Mouse (Mus musculus): ENCODE results near the gene Natd1.
"Not testable (repeated sequence)": the region's sequence is repeated elsewhere in the genome, so short reads cannot be mapped to it uniquely, and the experiment has no call there.

The Natd1 gene

GRCm38 (mm10) chr11:60886986-60887385, 27.6 kb downstream of the Natd1 start:
- not testable (repeated sequence) for DNase-seq

GRCm38 (mm10) chr11:60882386-60882785, 32.2 kb downstream of the Natd1 start:
- DNase-seq: no peak

- no peak for DNase-seq
These were observed 34.0 kb downstream of the Natd1 start for GRCm38 (mm10) chr11:60880559-60880958.

GRCm38 (mm10) chr11:60879423-60879822, 35.1 kb downstream of the Natd1 start:
- peak; percentile 37 for DNase-seq

- DNase-seq: peak; percentile 98
These were observed 35.8 kb downstream of the Natd1 start, which contains the start of gene Tmem11 for GRCm38 (mm10) chr11:60878675-60879294. TSS of gene Tmem11 (minus strand) at chr11:60879272.

GRCm38 (mm10) chr11:60878056-60878612, 36.4 kb downstream of the Natd1 start:
- no peak for DNase-seq

- DNase-seq: no peak
These were observed 41.4 kb downstream of the Natd1 start for GRCm38 (mm10) chr11:60873101-60873500.

GRCm38 (mm10) chr11:60871409-60871808, 43.1 kb downstream of the Natd1 start:
- DNase-seq: no peak

- DNase-seq: not testable (repeated sequence)
These were observed 45.1 kb downstream of the Natd1 start for GRCm38 (mm10) chr11:60869471-60869870.

- no peak for DNase-seq
These were observed 46.6 kb downstream of the Natd1 start for GRCm38 (mm10) chr11:60867904-60868303.

- no peak for DNase-seq
These were observed 47.1 kb downstream of the Natd1 start for GRCm38 (mm10) chr11:60867456-60867855.

- DNase-seq: no peak
These were observed 48.5 kb downstream of the Natd1 start for GRCm38 (mm10) chr11:60866021-60866420.

GRCm38 (mm10) chr11:60864916-60865315, 49.6 kb downstream of the Natd1 start:
- DNase-seq: no peak

GRCm38 (mm10) chr11:60864166-60864565, 50.4 kb downstream of the Natd1 start:
- no peak for DNase-seq

- DNase-seq: no peak
These were observed 51.4 kb downstream of the Natd1 start for GRCm38 (mm10) chr11:60863196-60863595.

- DNase-seq: no peak
These were observed 52.6 kb downstream of the Natd1 start for GRCm38 (mm10) chr11:60861993-60862392.

- DNase-seq: peak; percentile 37
These were observed 58.0 kb downstream of the Natd1 start for GRCm38 (mm10) chr11:60856587-60856986.
